Mouse (Mus musculus) hindbrain, postnatal 0 days (tissue): Measurements from ENCODE around the gene Limch1. TPM values are rescaled to one million over a fixed set of nuclear protein-coding genes. Genes with fewer than 3 reads are reported as not detected.

Experiments
- ATAC-seq: fragments of 200-750 bp; cut with Nextera tagmentation; 2 replicates; pipeline ENCODE4 v1.8.0; 2017; ENCODE audit warnings: mild to moderate bottlenecking, moderate TSS enrichment, moderate library complexity
- DNase-seq: peaks from one replicate; pipeline ENCODE4 v3.0.0-alpha.2; 2015; ENCODE audit warnings: low spot score
- H3K27ac ChIP-seq: fragments of 300-500 bp; sonication (generic); 2 replicates; pipeline ENCODE4 v1.5.1; 2014; ENCODE audit warnings: mild to moderate bottlenecking
- H3K27me3 ChIP-seq: fragments of 300-500 bp; sonication (generic); 2 replicates; pipeline ENCODE4 v1.6.1; 2014; ENCODE audit warnings: low read length, mixed read lengths; ENCODE audit not compliant: insufficient read depth
- H3K36me3 ChIP-seq: fragments of 300-500 bp; sonication (generic); 2 replicates; pipeline ENCODE4 v1.6.1; 2014; ENCODE audit warnings: low read length, mixed read lengths; ENCODE audit not compliant: insufficient read depth
- H3K4me1 ChIP-seq: fragments of 300-500 bp; sonication (generic); 2 replicates; pipeline ENCODE4 v1.6.1; 2014; ENCODE audit warnings: antibody characterized with exemption, low read length, mixed read lengths; ENCODE audit not compliant: insufficient read depth
- H3K4me2 ChIP-seq: fragments of 300-500 bp; sonication (generic); 2 replicates; pipeline ENCODE4 v1.6.1; 2014; ENCODE audit warnings: low read depth, mild to moderate bottlenecking, low read length, moderate library complexity, mixed read lengths
- H3K4me3 ChIP-seq: fragments of 300-500 bp; sonication (generic); 2 replicates; pipeline ENCODE4 v1.5.1; 2014; ENCODE audit warnings: low read length
- H3K9ac ChIP-seq: fragments of 300-500 bp; sonication (generic); replicated peaks from 2 replicates; pipeline ENCODE4 v1.6.1; 2014; ENCODE audit warnings: mild to moderate bottlenecking, low read length, moderate library complexity, mixed read lengths
- H3K9me3 ChIP-seq: fragments of 300-500 bp; sonication (generic); 2 replicates; pipeline ENCODE4 v1.6.1; 2016; ENCODE audit warnings: low read length, mixed read lengths
- CTCF ChIP-seq: IDR thresholded peaks from 2 replicates; pipeline ENCODE4 v1.5.1; 2016; ENCODE audit warnings: antibody characterized with exemption, control low read depth, low read depth
- WGBS: fragments of 180-500 bp; shearing (Covaris S2); extraction: QIAGEN DNeasy Blood & Tissue Kit; methylation state at CpG from one replicate; pipeline ENCODE4 v1.1.7; 2014; 5-methylcytosine and 5-hydroxymethylcytosine counted together
- polyA plus RNA-seq: library from polyadenylated mRNA; unstranded; fragments of >200 nt; fragmentation: Nextera tagmentation; extraction: Ambion mirVana; gene quantifications from 2 replicates; pipeline ENCODE4 v1.2.1, GENCODE M21; 2015
- total RNA-seq: library from RNA; depleted of rRNA; stranded (reverse); fragments of >200 nt; gene quantifications from 2 replicates; pipeline ENCODE4 v1.2.3, GENCODE M21; 2014

The Limch1 gene
- total and polyA plus RNA-seq, 2 experiments from 2014 or later: 50.4 to 72.4 TPM

DNA sequence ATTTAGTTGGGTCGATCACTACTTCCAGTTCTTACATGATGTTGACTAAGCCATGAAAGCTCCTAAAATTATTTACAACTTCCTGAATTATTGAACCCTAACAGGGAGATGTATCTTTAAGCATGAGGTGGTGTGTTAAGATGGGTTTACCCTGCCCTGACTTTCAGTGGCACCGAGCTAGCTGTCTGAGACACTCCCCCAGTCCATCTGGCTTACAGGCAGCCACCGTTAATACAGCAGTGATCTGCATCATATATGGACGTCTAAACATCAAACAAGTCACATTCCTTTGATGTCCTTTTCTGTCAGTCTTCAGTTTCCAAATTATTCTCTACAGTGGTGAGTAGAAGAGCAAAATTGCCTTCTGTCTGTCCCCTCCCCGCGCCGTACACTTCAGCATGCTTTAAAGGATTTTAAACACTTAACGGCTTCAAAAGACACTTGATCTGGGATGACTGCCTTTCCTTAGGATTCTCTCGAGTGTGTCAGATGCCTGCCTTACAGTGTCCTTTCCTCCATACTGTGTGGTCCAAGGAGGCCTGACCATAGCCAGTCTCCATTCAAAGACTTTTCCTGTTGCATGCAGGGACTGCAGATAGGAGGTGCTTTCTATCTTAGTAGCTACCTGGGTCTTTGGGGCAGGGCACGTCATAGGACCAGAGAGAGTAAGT, 187.6 kb downstream of the Limch1 start:
- Histone ChIP-seq H3K4me1 (no peaks in the 10 kb centered on the region), H3K9ac (no peak overlapping the region), H3K27ac (no peak overlapping the region), H3K27me3 (no peaks in the 10 kb centered on the region), H3K9me3 (no peaks in the 10 kb centered on the region), H3K4me2 (no peak overlapping the region), H3K36me3 (no peaks in the 10 kb centered on the region), H3K4me3 (no peak overlapping the region)
- DNase-seq: no peak
- 73% methylated on average over 10 of the region's 10 CpGs for WGBS
- TF ChIP-seq CTCF: no peak
- no peak for ATAC-seq

GRCm38 (mm10) chr5:66934585-66934984, 189.0 kb downstream of the Limch1 start:
- H3K9ac ChIP-seq: no peak overlapping the region
- WGBS: 87% methylated on average over 3 of the region's 3 CpGs
- TF ChIP-seq CTCF: no peak

DNA sequence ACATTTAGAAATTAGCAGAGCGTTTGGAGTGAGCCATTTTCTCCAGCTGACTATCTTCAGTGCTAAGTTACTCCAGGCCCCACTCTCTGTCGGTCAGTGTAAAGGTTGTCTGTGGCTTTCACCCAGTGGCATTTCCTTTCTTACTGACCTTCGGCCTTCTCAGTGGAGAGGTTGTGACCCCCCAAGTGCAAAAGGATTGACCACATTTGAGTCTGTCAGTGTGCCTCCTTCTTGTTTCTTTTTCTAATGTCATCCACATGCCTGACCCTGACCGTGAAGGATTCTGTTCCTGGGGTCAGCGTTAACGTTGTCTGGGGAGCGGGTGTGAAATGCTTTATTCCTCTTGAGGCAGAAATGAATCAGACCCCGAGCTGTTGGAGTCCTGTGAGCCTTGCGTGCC, 191.7 kb downstream of the Limch1 start:
- WGBS: 42% methylated on average over 9 of the region's 9 CpGs
- H3K4me1 ChIP-seq: no peaks in the 10 kb centered on the region

More at GRCm38 (mm10) chr5:66934585-66934984, 189.0 kb downstream of the Limch1 start:
- Histone ChIP-seq H3K9me3 (no peaks in the 10 kb centered on the region), H3K27ac (no peak overlapping the region), H3K4me2 (no peak overlapping the region), H3K4me1 (no peaks in the 10 kb centered on the region), H3K4me3 (no peak overlapping the region), H3K36me3 (no peaks in the 10 kb centered on the region), H3K27me3 (no peaks in the 10 kb centered on the region)
- ATAC-seq (no peak), DNase-seq (no peak)

DNA sequence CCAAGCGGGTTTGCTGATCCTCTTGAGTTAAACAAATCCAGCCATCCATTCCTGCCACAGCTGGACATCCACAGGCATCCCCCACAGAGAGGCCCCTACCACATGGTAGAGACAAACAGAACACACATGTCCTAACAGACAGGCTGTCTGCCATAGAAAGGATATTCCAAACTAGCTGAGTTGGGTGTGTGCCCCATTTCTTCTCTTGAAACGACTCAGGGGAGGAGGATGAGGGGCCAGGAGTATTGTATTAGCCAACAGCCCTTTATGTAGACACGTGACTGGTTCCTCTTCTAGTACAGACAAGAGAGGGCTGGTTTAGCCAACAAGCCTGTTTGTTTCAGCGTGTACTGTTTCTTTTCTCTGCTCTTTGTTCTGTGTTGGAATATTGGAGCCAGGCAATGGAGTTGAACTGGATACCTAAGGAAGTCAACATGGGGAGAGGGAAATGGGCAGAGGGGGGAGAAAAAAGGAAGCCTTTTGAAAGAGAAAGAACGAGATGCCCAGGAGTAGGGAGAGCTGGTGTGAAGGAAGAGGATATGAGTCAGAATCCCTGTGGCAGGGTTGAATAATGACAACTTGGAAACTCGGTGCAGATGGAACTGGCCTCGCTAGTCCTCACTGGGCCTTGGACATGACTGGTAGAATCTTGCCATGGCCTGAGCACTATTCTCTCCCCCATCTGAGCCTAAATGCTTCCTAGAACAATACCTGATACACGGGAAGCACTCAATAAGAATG, 196.3 kb downstream of the Limch1 start:
- no peak for TF ChIP-seq CTCF
- no peaks in the 10 kb centered on the region for H3K27me3 ChIP-seq
- ATAC-seq (no peak), DNase-seq (no peak)
- no peak overlapping the region for H3K4me3 ChIP-seq
- H3K4me2 ChIP-seq: no peak overlapping the region
- no peaks in the 10 kb centered on the region for H3K9me3 ChIP-seq
- H3K27ac ChIP-seq: no peak overlapping the region
- H3K4me1 ChIP-seq: no peaks in the 10 kb centered on the region
- whole genome bisulfite sequencing: 68% methylated on average over 8 of the region's 8 CpGs
- H3K36me3 ChIP-seq: no peaks in the 10 kb centered on the region
- H3K9ac ChIP-seq: no peak overlapping the region

More for the DNA sequence above, 191.7 kb downstream of the Limch1 start:
- Histone ChIP-seq H3K9me3 (no peaks in the 10 kb centered on the region), H3K36me3 (no peaks in the 10 kb centered on the region), H3K4me3 (no peak overlapping the region), H3K27ac (no peak overlapping the region), H3K4me2 (no peak overlapping the region), H3K9ac (no peak overlapping the region), H3K27me3 (no peaks in the 10 kb centered on the region)
- ATAC-seq (no peak), DNase-seq (no peak)
- no peak for TF ChIP-seq CTCF

GRCm38 (mm10) chr5:66942922-66943321, 197.3 kb downstream of the Limch1 start:
- peaks cover 5% of the 10 kb centered on the region; the same call in 1 of the 2 replicates for H3K4me1 ChIP-seq
- H3K27ac ChIP-seq: no peak overlapping the region
- no peak overlapping the region for H3K9ac ChIP-seq
- no peaks in the 10 kb centered on the region for H3K36me3 ChIP-seq
- no peaks in the 10 kb centered on the region for H3K9me3 ChIP-seq
- no peak for ATAC-seq
- DNase-seq: no peak
- TF ChIP-seq CTCF: no peak
- no peaks in the 10 kb centered on the region for H3K27me3 ChIP-seq
- 90% methylated on average over 2 of the region's 2 CpGs for WGBS
- H3K4me2 ChIP-seq: no peak overlapping the region
- H3K4me3 ChIP-seq: no peak overlapping the region

DNA sequence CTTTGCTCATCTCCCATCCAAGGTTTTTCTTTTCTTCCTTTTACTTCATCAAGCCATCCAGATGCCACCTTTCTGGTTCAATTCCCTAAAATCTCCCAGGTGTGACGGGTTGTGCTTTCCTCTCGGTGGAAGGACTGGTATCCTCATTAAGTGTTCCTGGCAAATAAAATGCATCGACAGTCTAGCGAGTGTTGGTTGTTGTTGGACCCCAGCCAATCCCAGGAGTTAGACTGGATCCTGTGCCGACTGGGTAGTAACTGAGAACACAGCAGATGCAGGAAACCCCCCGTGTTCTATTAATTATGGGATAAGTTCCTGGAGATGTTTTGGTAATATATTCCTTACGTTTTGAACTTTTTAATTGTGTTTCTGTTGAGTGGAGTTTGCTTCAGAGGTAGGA, 197.9 kb downstream of the Limch1 start:
- TF ChIP-seq CTCF: no peak
- H3K36me3 ChIP-seq: no peaks in the 10 kb centered on the region
- no peak overlapping the region for H3K4me2 ChIP-seq
- DNase-seq (no peak), ATAC-seq (no peak)
- H3K9me3 ChIP-seq: no peaks in the 10 kb centered on the region
- no peaks in the 10 kb centered on the region for H3K27me3 ChIP-seq
- no peak overlapping the region for H3K9ac ChIP-seq
- peaks cover 10% of the 10 kb centered on the region; the same call in 1 of the 2 replicates for H3K4me1 ChIP-seq
- 46% methylated on average over 7 of the region's 7 CpGs for WGBS
- no peak overlapping the region for H3K4me3 ChIP-seq
- H3K27ac ChIP-seq: no peak overlapping the region

- peaks cover 17% of the 10 kb centered on the region; the same call in 1 of the 2 replicates for H3K4me1 ChIP-seq
- H3K9me3 ChIP-seq: no peaks in the 10 kb centered on the region
- H3K27ac ChIP-seq: peak overlapping the region; percentile 74
- TF ChIP-seq CTCF: no peak
- 0 out of 2 replicates have a peak overlapping the region, but pooled peaks have one; percentile 13 for H3K4me2 ChIP-seq
- DNase-seq (peak; percentile 75), ATAC-seq (peak; percentile 72)
- H3K4me3 ChIP-seq: no peak overlapping the region
- 30% methylated on average over 6 of the region's 6 CpGs for WGBS
- H3K9ac ChIP-seq: no peak overlapping the region
- H3K36me3 ChIP-seq: no peaks in the 10 kb centered on the region
- H3K27me3 ChIP-seq: no peaks in the 10 kb centered on the region
These were observed 202.3 kb downstream of the Limch1 start for GRCm38 (mm10) chr5:66947958-66948357.
